Mouse (Mus musculus): Measurements from ENCODE around the gene Ano4.

GRCm38 (mm10) chr10:89253799-89254198 lies 90.8 kb downstream of the Ano4 start:
- TF ChIP-seq POLR2A (IDR thresholded peaks at IDR 0.05; ENCODE audit: extremely low read depth, insufficient read depth, low read length) (no peak), CTCF (IDR thresholded peaks at IDR 0.05; ENCODE audit: extremely low read depth, insufficient read depth, low read length) (no peak)
